Mouse (Mus musculus): ENCODE data around the gene Slc38a3. TPM values are rescaled to one million over a fixed set of nuclear protein-coding genes. Genes with fewer than 3 reads are reported as not detected.

Slc38a3 gene
- 10 to 100 TPM; 60.8 to 94.7 TPM for total RNA-seq (2021)
- long read RNA-seq, experiment 1, transcript Slc38a3-209 (16 exons, 2,463 nt) = major isoform, 14 of 44 reads
- long read RNA-seq, experiment 1, partial matches to known transcripts = 6 of 44 reads
- long read RNA-seq, experiment 1, other reads (novel, unspliced or antisense) = 20 of 44 reads
- long read RNA-seq, experiment 2, transcript Slc38a3-209 (16 exons, 2,463 nt) = major isoform, 14 of 44 reads
- long read RNA-seq, experiment 2, partial matches to known transcripts = 4 of 44 reads
- long read RNA-seq, experiment 2, other reads (novel, unspliced or antisense) = 22 of 44 reads

DNA sequence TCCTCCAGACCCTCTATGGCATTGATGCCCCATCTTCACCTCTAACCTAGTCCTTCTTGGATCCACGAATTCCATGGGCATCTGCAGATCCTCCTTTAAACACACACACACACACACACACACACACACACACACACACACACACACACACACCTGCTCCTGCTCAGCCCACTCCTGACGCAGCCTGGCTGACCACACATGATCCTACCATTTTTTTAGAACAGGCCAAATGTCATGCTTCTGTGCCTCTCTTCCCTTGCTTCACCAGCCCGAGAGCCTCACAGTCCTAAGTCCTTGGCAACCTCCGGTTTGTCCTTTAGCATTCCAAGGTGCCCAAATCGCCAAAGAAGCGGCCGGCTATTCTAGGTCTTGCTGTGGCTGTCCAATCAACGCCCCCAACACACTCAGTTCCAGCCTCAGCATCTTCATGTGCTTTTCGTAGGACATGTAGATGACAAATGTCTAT lies at the start of gene Slc38a3:
Gene Slc38a3, minus strand, starts transcription at position 51 of the 466 bp plus-strand sequence.
- intact Hi-C loops (cut with DNase I) = no loop called here
- TF ChIP-seq CTCF (IDR thresholded peaks at IDR 0.05) = no peak
- Histone ChIP-seq H3K4me3 (peak within 1 kb of the TSS; percentile 84; the same call in 1 of the 2 replicates), H3K27ac (peak within 1 kb of the TSS; percentile 97)
- DNase-seq = no peak

- DNase-seq = no peak
- Histone ChIP-seq H3K27ac (no peak overlapping the region), H3K4me3 (no peak overlapping the region)
- intact Hi-C loops (cut with DNase I) = no loop called here
- TF ChIP-seq CTCF (IDR thresholded peaks at IDR 0.05) = no peak
Observed at GRCm38 (mm10) chr9:107716951-107717350, 47.6 kb upstream of the Slc38a3 start.

GRCm38 (mm10) chr9:107715632-107716031 lies 46.3 kb upstream of the Slc38a3 start:
- no peak for DNase-seq
- H3K4me3 ChIP-seq = no peak overlapping the region
- TF ChIP-seq CTCF (IDR thresholded peaks at IDR 0.05) = no peak
- H3K27ac ChIP-seq = no peak overlapping the region; the same call in 1 of the 2 replicates
- intact Hi-C loops (cut with DNase I) = no loop called here

DNA sequence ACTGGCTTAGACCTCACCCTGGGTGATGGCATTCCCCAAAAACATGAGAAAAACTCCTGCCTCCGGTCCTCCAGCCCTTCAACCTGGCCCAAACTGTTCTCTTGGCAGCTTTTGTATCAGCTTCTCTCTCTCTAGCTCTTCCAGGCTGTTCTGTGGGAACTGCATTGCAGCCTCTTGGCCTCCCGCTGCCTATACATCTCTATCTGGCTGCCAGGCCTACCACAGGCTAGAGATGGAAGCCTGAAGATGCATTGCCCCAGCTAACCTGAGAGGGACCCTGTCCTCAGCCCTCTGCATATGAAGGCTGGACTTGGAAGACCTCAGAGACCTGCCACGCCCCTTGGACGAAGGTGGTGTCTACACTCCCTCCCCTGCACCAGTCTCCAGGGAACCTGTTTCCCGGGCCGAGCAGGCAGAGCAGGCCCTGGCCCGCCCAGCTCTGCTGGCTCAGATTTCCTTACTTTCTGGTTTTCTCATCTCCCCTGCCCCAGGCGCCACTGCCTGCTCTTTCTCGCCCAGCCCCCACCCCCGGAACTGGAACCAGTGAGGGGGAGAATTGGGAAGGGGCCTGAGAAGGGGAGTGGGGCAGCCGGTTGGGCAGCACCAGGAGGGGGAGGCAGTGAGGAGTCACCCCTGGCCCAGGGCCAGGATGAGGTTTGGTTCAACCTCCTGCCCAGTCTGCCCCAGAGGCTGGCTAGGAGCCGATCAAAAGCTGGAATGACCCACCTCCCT lies 45.1 kb upstream of the Slc38a3 start:
- intact Hi-C loops (cut with DNase I) = no loop called here
- peak; percentile 76 for DNase-seq
- TF ChIP-seq CTCF (IDR thresholded peaks at IDR 0.05) = no peak
- H3K4me3 ChIP-seq = peak overlapping the region; percentile 29
- H3K27ac ChIP-seq = peak overlapping the region; percentile 57

DNA sequence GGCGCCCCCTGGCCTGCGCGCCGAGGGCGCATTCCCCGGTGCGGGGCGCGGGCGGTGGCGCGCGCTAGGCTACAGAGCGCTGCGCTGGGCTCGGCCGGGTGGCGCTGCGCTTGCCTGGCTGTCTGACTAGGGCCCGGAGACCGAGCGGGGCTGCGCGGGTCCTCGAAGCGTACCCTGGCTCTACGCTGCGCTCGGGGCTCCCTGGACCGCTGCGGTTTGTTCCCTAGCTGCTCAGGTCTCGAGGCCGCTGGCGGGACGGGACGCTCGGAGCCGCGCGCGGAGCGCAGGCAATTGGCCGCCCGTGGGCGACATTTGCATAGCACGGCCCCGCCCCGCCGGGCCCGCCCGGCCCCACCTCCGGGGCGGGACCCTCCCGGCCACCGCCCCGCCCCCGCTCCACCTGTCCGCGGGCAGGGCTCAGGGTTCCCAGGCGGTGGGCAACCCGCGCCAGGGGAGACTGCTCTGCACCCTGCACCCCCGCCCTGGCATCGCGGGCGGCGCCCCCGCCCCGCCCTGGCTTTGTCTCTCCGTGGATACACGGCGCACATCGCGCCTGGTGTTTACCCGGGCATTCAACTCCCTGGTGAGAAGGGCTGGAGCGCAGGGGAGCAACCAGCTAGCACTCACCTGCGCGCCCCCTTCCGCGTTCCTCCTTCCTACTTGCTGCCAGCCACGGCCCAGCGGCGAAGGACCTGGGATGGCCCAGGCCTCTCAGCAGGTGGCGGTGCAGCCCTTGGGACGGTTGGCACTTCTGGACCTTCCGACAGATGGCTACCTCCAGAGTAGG lies 40.6 kb upstream of the Slc38a3 start, which contains the start of gene Sema3f:
Gene Sema3f, minus strand, starts transcription at position 779 of the 787 bp plus-strand sequence.
- Histone ChIP-seq H3K4me3 (peak within 1 kb of the TSS; percentile 88), H3K27ac (peak within 1 kb of the TSS; percentile 92)
- DNase-seq = peak; percentile 89
- peak; percentile 62 for TF ChIP-seq CTCF (IDR thresholded peaks at IDR 0.05)
- intact Hi-C loops (cut with DNase I) = loop anchor here (2.0 kb wide), 1 partner anchor 29 kb away; no protein-coding TSS in a partner anchor

GRCm38 (mm10) chr9:107709096-107709696 lies 39.9 kb upstream of the Slc38a3 start:
- TF ChIP-seq CTCF (IDR thresholded peaks at IDR 0.05) = no peak
- intact Hi-C loops (cut with DNase I) = no loop called here
- H3K4me3 ChIP-seq = peak overlapping the region; percentile 88

GRCm38 (mm10) chr9:107708439-107709095 lies 39.2 kb upstream of the Slc38a3 start:
- intact Hi-C loops (cut with DNase I) = no loop called here
- peak overlapping the region; percentile 88 for H3K4me3 ChIP-seq

More at GRCm38 (mm10) chr9:107709096-107709696, 39.9 kb upstream of the Slc38a3 start:
- no peak for DNase-seq
- peak overlapping the region; percentile 92 for H3K27ac ChIP-seq

GRCm38 (mm10) chr9:107707701-107708438 lies 38.5 kb upstream of the Slc38a3 start:
- intact Hi-C loops (cut with DNase I) = no loop called here
- DNase-seq = no peak
- H3K27ac ChIP-seq = peak overlapping the region; percentile 92; the same call in 1 of the 2 replicates
- no peak for TF ChIP-seq CTCF (IDR thresholded peaks at IDR 0.05)
- peak overlapping the region; percentile 88 for H3K4me3 ChIP-seq

More at GRCm38 (mm10) chr9:107708439-107709095, 39.2 kb upstream of the Slc38a3 start:
- peak overlapping the region; percentile 92 for H3K27ac ChIP-seq
- TF ChIP-seq CTCF (IDR thresholded peaks at IDR 0.05) = no peak
- no peak for DNase-seq

GRCm38 (mm10) chr9:107706781-107707211 lies 37.5 kb upstream of the Slc38a3 start:
- no peak for TF ChIP-seq CTCF (IDR thresholded peaks at IDR 0.05)
- no peak for DNase-seq
- intact Hi-C loops (cut with DNase I) = no loop called here
- Histone ChIP-seq H3K4me3 (no peak overlapping the region; the same call in 1 of the 2 replicates), H3K27ac (no peak overlapping the region; the same call in 1 of the 2 replicates)

GRCm38 (mm10) chr9:107703337-107704122 lies 34.2 kb upstream of the Slc38a3 start:
- DNase-seq = peak; percentile 91
- intact Hi-C loops (cut with DNase I) = no loop called here
- Histone ChIP-seq H3K27ac (peak overlapping the region; percentile 78), H3K4me3 (no peak overlapping the region)
- no peak for TF ChIP-seq CTCF (IDR thresholded peaks at IDR 0.05)

Measured in gastrocnemius, adult 2 months (tissue).